Mouse (Mus musculus) ZHBTc4 (cell line): ENCODE measurements at regions not wholly inside any gene's neighbourhood (a gene's known extent, or its start where the extent isn't known, plus 50 kb on each side); places are given as distances from the start of the nearest gene placed in this dataset.

Source experiments
- DNase-seq: peaks from one replicate; pipeline ENCODE4 v3.0.0-alpha.2; 2011; ENCODE audit warnings: low read depth, low spot score

- no peak for DNase-seq
Observed at GRCm38 (mm10) chr16:13040312-13041100, 69.0 kb upstream of the Ercc4 start.

GRCm38 (mm10) chr16:13041356-13041755 lies 68.1 kb upstream of the Ercc4 start:
- DNase-seq = no peak

GRCm38 (mm10) chr16:13045079-13045590 lies 64.3 kb upstream of the Ercc4 start:
- DNase-seq = peak; percentile 60

GRCm38 (mm10) chr16:13046366-13047120 lies 62.9 kb upstream of the Ercc4 start:
- DNase-seq = no peak

GRCm38 (mm10) chr16:13049321-13049720 lies 60.2 kb upstream of the Ercc4 start:
- peak; percentile 72 for DNase-seq

- DNase-seq = no peak
Observed at GRCm38 (mm10) chr16:13050225-13050892, 59.1 kb upstream of the Ercc4 start.

- DNase-seq = no peak
Observed at GRCm38 (mm10) chr16:13054956-13055355, 54.5 kb upstream of the Ercc4 start.
